Mouse (Mus musculus) hindbrain, embryonic 12.5 days (tissue): Measurements from ENCODE around the gene Morn2. TPM values are rescaled to one million over a fixed set of nuclear protein-coding genes. Genes with fewer than 3 reads are reported as not detected.
"Not testable (repeated sequence)": the region's sequence is repeated elsewhere in the genome, so short reads cannot be mapped to it uniquely, and the experiment has no call there.

Experiments
- ATAC-seq: fragments of 200-750 bp; cut with Nextera tagmentation; 2 replicates; pipeline ENCODE4 v1.8.0; 2017; ENCODE audit warnings: moderate TSS enrichment; ENCODE audit not compliant: low FRiP score
- H3K27ac ChIP-seq: fragments of 300-500 bp; sonication (generic); 2 replicates; pipeline ENCODE4 v1.5.1; 2016; ENCODE audit warnings: mild to moderate bottlenecking
- H3K27me3 ChIP-seq: fragments of 300-500 bp; sonication (generic); 2 replicates; pipeline ENCODE4 v1.6.1; 2016; ENCODE audit warnings: mild to moderate bottlenecking
- H3K36me3 ChIP-seq: fragments of 300-500 bp; sonication (generic); 2 replicates; pipeline ENCODE4 v1.6.1; 2016; ENCODE audit warnings: mild to moderate bottlenecking
- H3K4me1 ChIP-seq: fragments of 300-500 bp; sonication (generic); 2 replicates; pipeline ENCODE4 v1.6.1; 2016
- H3K4me2 ChIP-seq: fragments of 300-500 bp; sonication (generic); replicated peaks from 2 replicates; pipeline ENCODE4 v1.6.1; 2016; ENCODE audit warnings: mild to moderate bottlenecking
- H3K4me3 ChIP-seq: fragments of 300-500 bp; sonication (generic); 2 replicates; pipeline ENCODE4 v1.5.1; 2016; ENCODE audit warnings: mild to moderate bottlenecking
- H3K9ac ChIP-seq: fragments of 300-500 bp; sonication (generic); 2 replicates; pipeline ENCODE4 v1.6.1; 2016; ENCODE audit warnings: mild to moderate bottlenecking, moderate library complexity
- H3K9me3 ChIP-seq: fragments of 300-500 bp; sonication (generic); replicated peaks from 2 replicates; pipeline ENCODE4 v1.6.1; 2016; ENCODE audit warnings: mild to moderate bottlenecking
- WGBS: fragments of 180-500 bp; shearing (Covaris S2); methylation state at CpG from one replicate; pipeline ENCODE4 v1.1.7; 2016; 5-methylcytosine and 5-hydroxymethylcytosine counted together
- polyA plus RNA-seq: library from polyadenylated mRNA; unstranded; fragments of >200 nt; fragmentation: Nextera tagmentation; extraction: Ambion mirVana; gene quantifications from 2 replicates; pipeline ENCODE4 v1.2.1, GENCODE M21; 2016

Morn2 gene
- polyA plus RNA-seq = 32.3 and 32.4 TPM in 2 replicates

DNA sequence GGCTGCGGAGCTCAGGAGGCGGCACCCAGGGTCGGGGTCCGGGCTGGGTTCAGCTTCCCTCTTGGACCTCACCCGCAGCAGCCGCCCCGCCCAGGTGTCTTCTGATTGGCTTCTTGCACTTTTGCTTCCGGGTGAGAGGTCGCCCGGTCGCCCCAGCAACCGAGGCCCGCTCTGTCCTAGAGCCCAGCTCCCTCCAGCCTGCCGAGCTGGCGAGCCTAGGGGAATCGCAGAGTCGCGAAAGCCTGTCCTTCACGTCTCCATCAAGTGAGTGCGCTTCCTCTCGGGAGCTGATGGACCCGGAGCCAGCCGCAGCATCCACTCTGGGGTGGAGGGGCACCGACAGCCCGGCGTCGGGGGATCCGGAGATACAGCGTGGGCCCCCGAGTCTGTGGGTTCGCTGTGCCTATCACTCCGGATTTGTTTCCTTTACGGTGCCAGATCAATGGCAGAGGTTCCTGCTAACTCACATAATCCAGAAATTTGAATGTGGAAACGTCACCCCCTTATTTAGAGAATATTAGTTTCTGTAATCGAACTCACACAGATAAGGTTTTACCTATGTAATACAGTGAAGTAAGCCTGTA is at the start of gene Morn2, which contains the start of gene Dhx57:
TSS of gene Morn2 (plus strand) at position 130 of the 584 bp plus-strand sequence.
TSS of gene Dhx57 (minus strand) at position 403 of the 584 bp plus-strand sequence.
- Histone ChIP-seq H3K9ac (peak within 1 kb of the TSS; percentile 87), H3K9me3 (no peaks in the 10 kb centered on the region), H3K4me3 (peak within 1 kb of the TSS; percentile 92), H3K27me3 (no peaks in the 10 kb centered on the region), H3K27ac (peak within 1 kb of the TSS; percentile 93), H3K4me2 (peak within 1 kb of the TSS; percentile 56), H3K36me3 (no peaks in the 10 kb centered on the region), H3K4me1 (peaks cover 13% of the 10 kb centered on the region)
- under 1% methylated on average over 35 of the region's 35 CpGs for WGBS
- peak; percentile 99 for ATAC-seq

DNA sequence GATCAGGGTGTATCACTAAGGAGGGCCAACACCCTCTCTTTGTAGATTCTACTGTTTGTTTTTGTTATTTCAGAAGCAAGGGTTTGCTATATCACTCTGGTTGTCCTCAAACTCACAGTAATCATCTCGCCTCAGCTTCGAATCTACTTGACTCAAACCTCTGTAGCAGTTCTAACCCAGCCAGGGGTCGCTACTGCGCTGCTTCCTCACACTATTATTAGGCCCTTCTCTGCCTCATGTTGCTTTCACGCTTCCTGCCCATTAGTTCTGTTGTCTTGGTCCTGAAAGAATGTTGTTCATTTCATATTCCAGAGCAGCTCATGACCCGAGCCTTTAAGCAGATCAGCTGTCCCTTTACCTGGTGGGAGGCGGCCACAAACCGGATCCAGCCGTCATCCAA is 48.4 kb upstream of the Morn2 start:
- H3K27me3 ChIP-seq = no peaks in the 10 kb centered on the region
- no peak overlapping the region for H3K4me3 ChIP-seq
- no peaks in the 10 kb centered on the region for H3K4me1 ChIP-seq
- H3K9me3 ChIP-seq = no peaks in the 10 kb centered on the region
- 83% methylated on average over 9 of the region's 9 CpGs for WGBS
- H3K4me2 ChIP-seq = no peak overlapping the region
- H3K9ac ChIP-seq = no peak overlapping the region
- H3K27ac ChIP-seq = no peak overlapping the region
- ATAC-seq = no peak
- peaks cover 83% of the 10 kb centered on the region for H3K36me3 ChIP-seq

DNA sequence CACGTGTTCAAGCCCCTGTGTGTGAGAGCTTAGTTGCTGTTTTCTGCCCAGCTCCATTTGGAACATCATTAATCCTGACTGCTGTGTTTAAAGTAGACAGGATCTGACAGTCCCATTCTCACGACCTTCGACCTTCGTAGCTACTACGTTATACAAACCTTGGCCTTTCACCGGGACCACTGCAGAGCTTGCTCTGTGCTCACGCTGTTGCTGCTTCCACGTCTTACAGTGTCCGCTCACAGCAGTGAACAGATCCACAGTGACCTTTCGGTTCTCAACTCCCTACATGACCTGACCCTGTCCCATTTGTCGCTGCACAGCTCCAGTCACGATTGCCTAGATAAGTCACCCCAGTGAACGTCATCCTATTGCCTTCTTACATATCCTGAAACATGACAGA is 46.9 kb upstream of the Morn2 start:
- Histone ChIP-seq H3K4me3 (no peak overlapping the region), H3K4me1 (no peaks in the 10 kb centered on the region), H3K27ac (no peak overlapping the region), H3K27me3 (no peaks in the 10 kb centered on the region), H3K4me2 (no peak overlapping the region), H3K9ac (no peak overlapping the region), H3K36me3 (peaks cover 89% of the 10 kb centered on the region), H3K9me3 (no peaks in the 10 kb centered on the region)
- 66% methylated on average over 13 of the region's 13 CpGs for WGBS
- ATAC-seq = no peak

DNA sequence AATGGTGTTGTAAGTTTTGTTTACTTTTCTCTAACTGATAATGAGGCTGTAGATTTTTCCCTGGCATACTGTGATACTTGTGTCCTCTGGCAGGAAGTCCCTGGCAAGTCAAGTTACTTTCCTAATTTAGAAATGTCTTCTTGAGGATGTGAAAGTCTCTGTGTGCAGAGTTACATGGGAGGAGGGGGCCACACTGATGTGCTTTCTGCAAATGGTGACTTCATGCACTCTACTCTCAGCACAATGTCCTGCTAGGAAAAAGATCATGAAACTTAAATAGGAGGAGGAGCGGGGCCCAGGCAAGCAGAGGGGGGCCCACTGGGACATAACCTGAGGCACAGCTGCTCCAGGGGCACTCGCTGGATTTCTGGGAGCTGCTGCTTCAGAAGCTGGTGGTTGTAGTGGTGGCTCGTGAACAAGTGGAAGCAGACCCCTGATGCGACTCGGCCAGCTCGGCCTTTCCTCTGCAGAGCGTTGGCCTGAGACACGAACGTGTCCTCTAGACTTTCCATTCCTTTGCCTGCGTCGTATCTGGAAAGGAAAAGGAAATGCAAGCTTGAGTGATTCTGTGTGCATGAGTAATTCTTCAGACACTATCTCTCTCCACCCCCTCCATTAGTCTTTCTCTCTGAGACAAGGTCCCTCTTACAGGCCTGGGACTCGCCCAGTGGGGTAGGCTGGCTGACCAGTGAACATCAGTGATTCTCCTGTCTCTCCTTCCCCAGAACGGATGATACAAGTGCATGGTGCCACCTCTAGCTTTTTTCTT is 37.1 kb upstream of the Morn2 start:
- H3K4me1 ChIP-seq = no peaks in the 10 kb centered on the region
- H3K9me3 ChIP-seq = no peaks in the 10 kb centered on the region
- no peak overlapping the region for H3K9ac ChIP-seq
- H3K36me3 ChIP-seq = peaks cover 96% of the 10 kb centered on the region
- H3K27me3 ChIP-seq = no peaks in the 10 kb centered on the region
- H3K4me2 ChIP-seq = no peak overlapping the region
- H3K4me3 ChIP-seq = no peak overlapping the region
- 80% methylated on average over 12 of the region's 13 CpGs for WGBS
- no peak overlapping the region for H3K27ac ChIP-seq
- no peak for ATAC-seq

DNA sequence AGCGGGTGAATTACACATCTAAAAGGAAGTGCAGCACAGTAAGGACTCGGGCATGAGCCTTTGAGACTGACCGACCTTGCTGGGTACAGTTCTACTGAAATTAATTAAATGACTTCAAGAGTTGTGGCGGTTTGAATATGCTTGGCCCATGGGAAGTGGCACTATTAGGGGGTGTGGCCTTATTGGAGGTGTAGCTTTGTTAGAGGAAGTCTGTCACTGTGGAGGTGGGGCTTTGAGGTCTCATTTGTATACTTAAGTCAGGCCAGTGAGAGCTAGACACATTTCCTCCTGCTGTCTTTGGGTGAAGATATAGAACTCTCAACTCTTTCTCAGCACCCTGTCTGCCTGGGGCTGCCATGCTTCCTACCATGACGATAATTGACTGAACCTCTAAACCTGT is 35.6 kb upstream of the Morn2 start:
- Histone ChIP-seq H3K4me3 (no peak overlapping the region), H3K4me1 (no peaks in the 10 kb centered on the region), H3K9me3 (no peaks in the 10 kb centered on the region), H3K27me3 (no peaks in the 10 kb centered on the region), H3K27ac (no peak overlapping the region), H3K4me2 (no peak overlapping the region), H3K36me3 (peaks cover 99% of the 10 kb centered on the region), H3K9ac (no peak overlapping the region)
- 95% methylated on average over 5 of the region's 5 CpGs for WGBS
- no peak for ATAC-seq

DNA sequence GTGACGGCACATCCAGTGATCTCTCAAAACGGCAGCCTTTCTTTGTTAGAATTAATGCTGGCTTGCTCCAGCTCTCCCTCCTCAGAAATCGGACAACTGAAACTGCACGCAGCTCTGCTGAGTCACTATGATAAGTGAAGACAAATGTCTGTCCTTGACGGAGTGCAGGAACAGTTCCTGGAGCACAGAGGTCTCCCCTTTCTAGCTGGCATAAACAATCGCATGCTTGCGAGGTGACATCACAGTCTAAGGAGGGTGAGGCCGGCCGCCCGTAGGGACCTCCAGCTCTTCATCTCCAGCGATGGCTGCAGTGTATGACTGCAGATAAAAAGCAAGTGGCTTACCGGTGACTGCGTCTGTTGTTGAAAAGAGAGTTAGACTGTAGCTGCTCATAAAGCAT is 34.8 kb upstream of the Morn2 start:
- ATAC-seq = no peak
- 77% methylated on average over 13 of the region's 13 CpGs for WGBS
- no peaks in the 10 kb centered on the region for H3K27me3 ChIP-seq
- no peak overlapping the region for H3K9ac ChIP-seq
- no peaks in the 10 kb centered on the region for H3K4me1 ChIP-seq
- H3K36me3 ChIP-seq = peaks cover 97% of the 10 kb centered on the region
- no peak overlapping the region for H3K27ac ChIP-seq
- no peaks in the 10 kb centered on the region for H3K9me3 ChIP-seq
- H3K4me2 ChIP-seq = no peak overlapping the region
- H3K4me3 ChIP-seq = no peak overlapping the region

DNA sequence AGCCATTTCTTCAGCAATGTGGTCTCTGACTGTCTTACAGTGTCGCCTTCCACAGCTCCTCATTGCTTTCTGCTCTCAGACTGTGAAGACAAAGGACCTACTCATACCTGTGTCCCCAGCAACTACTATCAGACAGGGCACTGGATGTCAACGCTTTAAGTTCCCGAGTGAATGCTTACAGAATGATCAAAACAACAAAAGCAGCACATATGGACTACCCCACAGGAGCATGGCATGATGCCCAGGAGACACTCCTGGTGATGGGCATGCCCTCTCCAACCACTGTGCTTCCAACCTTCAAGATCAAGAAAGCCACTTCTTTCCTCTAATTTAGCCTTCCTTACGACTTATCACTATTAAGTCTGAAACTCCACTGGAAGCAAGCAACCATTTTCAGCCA is 22.9 kb upstream of the Morn2 start:
- Histone ChIP-seq H3K27ac (no peak overlapping the region), H3K4me3 (no peak overlapping the region), H3K4me2 (no peak overlapping the region), H3K9me3 (no peaks in the 10 kb centered on the region), H3K36me3 (peaks cover 86% of the 10 kb centered on the region), H3K27me3 (no peaks in the 10 kb centered on the region), H3K4me1 (no peaks in the 10 kb centered on the region), H3K9ac (no peak overlapping the region)
- WGBS = 92% methylated on average over 4 of the region's 4 CpGs
- no peak for ATAC-seq

DNA sequence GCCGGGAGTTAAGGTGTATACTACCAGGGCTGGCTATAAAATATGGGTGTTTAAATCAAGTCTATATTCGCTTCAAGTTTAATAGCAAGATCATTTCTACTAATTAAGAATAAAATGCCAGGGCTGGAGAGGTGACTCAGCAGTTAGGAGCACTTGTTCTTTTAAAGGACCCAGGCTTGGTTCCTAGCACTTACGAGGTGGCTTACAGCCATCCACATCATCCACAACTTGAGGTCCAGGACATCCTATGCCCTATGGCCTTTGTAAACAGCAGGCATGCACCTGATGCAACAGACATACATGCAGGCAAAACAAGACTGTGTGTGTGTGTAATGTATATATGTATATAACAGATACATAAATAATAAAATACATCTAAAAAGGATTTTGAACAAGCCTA is 21.9 kb upstream of the Morn2 start:
- ATAC-seq = no peak

DNA sequence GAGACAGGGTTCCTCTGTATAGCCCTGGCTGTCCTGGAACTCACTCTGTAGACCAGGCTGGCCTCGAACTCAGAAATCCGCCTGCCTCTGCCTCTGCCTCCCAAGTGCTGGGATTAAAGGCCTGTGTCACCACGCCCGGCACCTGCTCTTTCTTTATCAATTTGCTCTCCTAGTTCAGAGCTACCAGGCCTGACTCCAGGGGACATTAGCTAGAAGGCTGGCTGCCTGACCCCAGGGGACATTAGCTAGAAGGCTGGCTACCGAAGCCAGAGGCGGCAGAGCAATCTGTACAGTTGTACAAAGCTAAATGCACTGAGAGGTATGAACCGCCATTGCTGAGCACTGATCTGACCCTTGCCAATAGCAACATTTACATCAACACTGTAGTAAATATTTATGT is 19.4 kb upstream of the Morn2 start:
- 94% methylated on average over 7 of the region's 7 CpGs for WGBS
- H3K36me3 ChIP-seq = peaks cover 86% of the 10 kb centered on the region
- H3K4me2 ChIP-seq = not testable (repeated sequence)

More for the DNA sequence above, 21.9 kb upstream of the Morn2 start:
- no peak overlapping the region for H3K27ac ChIP-seq
- no peaks in the 10 kb centered on the region for H3K27me3 ChIP-seq
- H3K9ac ChIP-seq = no peak overlapping the region
- no peak overlapping the region for H3K4me3 ChIP-seq
- 93% methylated on average over 3 of the region's 3 CpGs for WGBS
- no peaks in the 10 kb centered on the region for H3K9me3 ChIP-seq
- no peaks in the 10 kb centered on the region for H3K4me1 ChIP-seq
- H3K4me2 ChIP-seq = no peak overlapping the region
- H3K36me3 ChIP-seq = peaks cover 86% of the 10 kb centered on the region

DNA sequence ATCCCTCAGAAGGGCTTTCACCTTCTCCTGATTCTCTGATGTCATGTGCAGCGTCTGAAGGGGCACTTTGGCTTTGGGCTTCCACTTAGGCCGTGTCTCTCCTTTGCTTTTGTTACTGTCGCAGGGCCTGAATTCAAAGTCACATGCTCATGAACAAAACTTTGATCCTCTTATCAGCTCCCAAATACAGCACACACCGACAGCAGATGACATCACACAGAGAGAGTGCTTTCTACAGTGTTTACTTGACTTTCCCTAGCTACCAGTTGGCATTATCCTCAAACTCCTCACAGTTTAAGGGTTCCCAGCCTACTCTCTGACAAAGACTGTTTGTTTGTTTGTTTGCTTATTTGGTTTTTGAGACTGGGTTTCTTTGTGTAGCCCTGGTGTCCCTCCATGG is 11.7 kb upstream of the Morn2 start:
- 95% methylated on average over 4 of the region's 4 CpGs for WGBS
- Histone ChIP-seq H3K4me2 (no peak overlapping the region), H3K9ac (no peak overlapping the region), H3K4me3 (no peak overlapping the region), H3K27me3 (no peaks in the 10 kb centered on the region), H3K36me3 (peaks cover 70% of the 10 kb centered on the region), H3K9me3 (no peaks in the 10 kb centered on the region), H3K4me1 (no peaks in the 10 kb centered on the region), H3K27ac (no peak overlapping the region)
- ATAC-seq = no peak

More for the DNA sequence above, 19.4 kb upstream of the Morn2 start:
- not testable (repeated sequence) for H3K4me3 ChIP-seq, H3K27me3 ChIP-seq, H3K9me3 ChIP-seq, H3K9ac ChIP-seq, ATAC-seq, H3K27ac ChIP-seq, H3K4me1 ChIP-seq

DNA sequence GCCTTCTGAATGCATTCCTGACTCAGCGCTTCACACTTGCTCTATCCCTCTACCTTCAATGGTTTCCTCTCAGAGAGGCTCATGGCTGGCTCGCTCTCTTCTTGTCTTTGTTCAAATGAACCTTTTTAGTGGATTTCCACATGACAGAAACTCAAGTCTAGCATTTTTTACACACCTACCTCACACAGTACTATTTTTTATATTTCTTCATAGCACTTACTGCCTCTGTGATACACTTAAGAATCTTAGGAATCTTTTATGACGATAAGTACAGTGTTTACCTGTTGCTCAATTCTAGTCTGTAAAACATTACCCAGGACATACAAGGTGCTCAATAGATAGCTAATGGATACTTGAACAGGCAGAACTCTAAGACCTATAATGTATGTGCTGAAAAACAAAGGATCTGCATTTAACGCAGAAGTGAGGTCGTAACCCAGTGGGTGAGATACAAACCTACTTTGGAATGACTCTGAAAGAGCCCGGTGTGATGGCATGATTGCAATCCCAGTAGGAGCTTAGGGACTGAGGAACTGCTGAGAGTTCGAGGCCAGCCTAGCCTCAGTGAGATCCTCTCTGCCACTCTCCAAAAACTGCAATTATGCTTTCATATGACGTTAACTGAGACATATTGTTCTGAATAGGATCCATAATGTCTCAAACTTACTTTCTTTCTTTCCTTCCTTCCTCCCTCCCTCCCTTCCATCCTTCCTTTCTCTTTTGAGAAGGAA is 10.5 kb upstream of the Morn2 start:
- no peak for ATAC-seq
- H3K4me2 ChIP-seq = no peak overlapping the region
- no peaks in the 10 kb centered on the region for H3K9me3 ChIP-seq
- WGBS = 92% methylated on average over 8 of the region's 8 CpGs
- H3K9ac ChIP-seq = no peak overlapping the region
- peaks cover 58% of the 10 kb centered on the region for H3K36me3 ChIP-seq
- no peaks in the 10 kb centered on the region for H3K4me1 ChIP-seq
- no peaks in the 10 kb centered on the region for H3K27me3 ChIP-seq
- no peak overlapping the region for H3K27ac ChIP-seq
- H3K4me3 ChIP-seq = no peak overlapping the region

DNA sequence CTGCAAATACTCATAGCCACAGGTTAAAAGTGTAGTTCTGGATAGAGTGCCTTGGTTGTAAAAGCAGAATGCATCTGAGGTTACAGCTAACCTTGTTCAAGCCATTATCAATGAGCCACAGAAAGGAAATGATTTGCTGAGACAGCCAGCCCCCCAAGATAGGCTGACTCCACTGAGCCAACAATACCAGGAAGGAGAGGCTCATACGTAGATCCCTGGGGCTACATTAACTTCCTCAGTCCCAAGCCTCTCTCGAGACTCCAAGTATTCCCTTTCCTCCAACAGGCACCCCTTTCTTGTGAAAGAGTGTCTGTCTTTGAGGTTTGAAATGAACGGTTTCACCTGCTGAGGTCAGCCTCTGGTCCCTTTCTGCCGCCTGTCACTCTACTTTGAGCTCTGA is 5.6 kb upstream of the Morn2 start:
- Histone ChIP-seq H3K4me2 (no peak overlapping the region), H3K27ac (no peak overlapping the region), H3K27me3 (no peaks in the 10 kb centered on the region), H3K36me3 (peaks cover 16% of the 10 kb centered on the region), H3K9ac (no peak overlapping the region), H3K4me1 (peaks cover 13% of the 10 kb centered on the region), H3K4me3 (no peak overlapping the region), H3K9me3 (no peaks in the 10 kb centered on the region)
- 85% methylated on average over 4 of the region's 4 CpGs for WGBS
- no peak for ATAC-seq
